Mouse (Mus musculus) neural tube, embryonic 12.5 days (tissue): ENCODE results near the gene Plin5. TPM values are rescaled to one million over a fixed set of nuclear protein-coding genes. Genes with fewer than 3 reads are reported as not detected.
"Not testable (repeated sequence)": the region's sequence is repeated elsewhere in the genome, so short reads cannot be mapped to it uniquely, and the experiment has no call there.

Source experiments
- ATAC-seq: fragments of 200-750 bp; cut with Nextera tagmentation; 2 replicates; pipeline ENCODE4 v1.8.0; 2017; ENCODE audit warnings: low read depth, mild to moderate bottlenecking, moderate TSS enrichment, moderate library complexity; ENCODE audit not compliant: low FRiP score
- H3K27ac ChIP-seq: fragments of 300-500 bp; sonication (generic); 2 replicates; pipeline ENCODE4 v1.5.1; 2016
- H3K27me3 ChIP-seq: fragments of 300-500 bp; sonication (generic); replicated peaks from 2 replicates; pipeline ENCODE4 v1.6.1; 2016; ENCODE audit warnings: mild to moderate bottlenecking
- H3K36me3 ChIP-seq: fragments of 300-500 bp; sonication (generic); 2 replicates; pipeline ENCODE4 v1.6.1; 2016; ENCODE audit warnings: mild to moderate bottlenecking
- H3K4me1 ChIP-seq: fragments of 300-500 bp; sonication (generic); 2 replicates; pipeline ENCODE4 v1.6.1; 2016
- H3K4me2 ChIP-seq: fragments of 300-500 bp; sonication (generic); replicated peaks from 2 replicates; pipeline ENCODE4 v1.6.1; 2016; ENCODE audit warnings: mild to moderate bottlenecking
- H3K4me3 ChIP-seq: fragments of 300-500 bp; sonication (generic); 2 replicates; pipeline ENCODE4 v1.5.1; 2016
- H3K9ac ChIP-seq: fragments of 300-500 bp; sonication (generic); 2 replicates; pipeline ENCODE4 v1.6.1; 2016; ENCODE audit warnings: mild to moderate bottlenecking
- H3K9me3 ChIP-seq: fragments of 300-500 bp; sonication (generic); 2 replicates; pipeline ENCODE4 v1.6.1; 2016; ENCODE audit warnings: mild to moderate bottlenecking
- WGBS: fragments of 180-500 bp; shearing (Covaris S2); methylation state at CpG from one replicate; pipeline ENCODE4 v1.1.7; 2016; 5-methylcytosine and 5-hydroxymethylcytosine counted together
- polyA plus RNA-seq: library from polyadenylated mRNA; unstranded; fragments of >200 nt; fragmentation: Nextera tagmentation; extraction: Ambion mirVana; gene quantifications from 2 replicates; pipeline ENCODE4 v1.2.1, GENCODE M21; 2016

Gene Plin5
- polyA plus RNA-seq, 1 experiment from 2014 or later = 0.30 TPM

DNA sequence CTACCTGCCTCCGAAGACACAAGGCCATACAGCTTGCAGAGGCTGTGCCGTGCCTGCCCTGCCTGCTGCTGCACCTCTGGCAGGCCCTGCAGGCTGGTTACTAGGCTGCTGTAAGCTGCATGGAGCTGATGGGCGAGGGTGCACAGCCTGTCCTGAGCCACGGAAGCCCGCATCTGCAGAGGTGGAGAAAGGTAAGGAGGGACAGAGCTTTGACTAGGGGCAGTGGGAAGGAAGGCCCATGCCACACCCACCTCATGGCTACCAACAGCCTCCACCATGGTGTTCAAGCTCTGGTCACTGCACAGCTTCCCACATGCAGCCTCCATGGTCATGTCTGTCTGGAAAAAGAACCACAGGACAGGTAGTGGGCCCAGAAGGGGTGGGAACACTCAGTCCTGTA is 15.2 kb downstream of the Plin5 start:
- Histone ChIP-seq H3K36me3 (peaks cover 68% of the 10 kb centered on the region), H3K27ac (no peak overlapping the region)

DNA sequence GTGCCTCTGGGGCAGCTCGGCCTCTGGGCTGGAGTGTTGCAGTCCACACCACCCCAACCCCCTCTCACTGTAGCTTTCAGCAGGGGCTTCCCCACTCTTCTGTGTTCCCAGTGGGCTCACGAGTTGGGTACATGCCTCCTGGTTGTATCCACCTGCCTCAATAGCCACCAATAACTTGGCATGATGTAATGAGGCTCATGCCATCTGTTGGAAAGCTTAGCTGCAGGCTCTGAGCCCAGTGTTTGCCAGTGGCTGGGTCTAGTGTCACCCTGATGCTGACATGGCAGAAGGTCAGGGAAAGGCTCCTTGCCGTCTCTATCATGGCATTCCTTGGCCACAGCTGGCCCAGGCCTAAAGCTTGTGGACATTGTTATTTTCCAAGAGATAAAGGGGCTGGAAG is 16.6 kb downstream of the Plin5 start:
- Histone ChIP-seq H3K4me1 (no peaks in the 10 kb centered on the region), H3K27me3 (no peaks in the 10 kb centered on the region), H3K4me2 (no peak overlapping the region), H3K9me3 (no peaks in the 10 kb centered on the region), H3K27ac (no peak overlapping the region), H3K4me3 (no peak overlapping the region), H3K36me3 (peaks cover 81% of the 10 kb centered on the region), H3K9ac (no peak overlapping the region)
- 96% methylated on average over 3 of the region's 3 CpGs for WGBS
- ATAC-seq = no peak

More for the DNA sequence above, 15.2 kb downstream of the Plin5 start:
- H3K4me3 ChIP-seq = no peak overlapping the region
- no peaks in the 10 kb centered on the region for H3K9me3 ChIP-seq
- H3K27me3 ChIP-seq = no peaks in the 10 kb centered on the region
- H3K4me2 ChIP-seq = no peak overlapping the region
- no peak overlapping the region for H3K9ac ChIP-seq
- H3K4me1 ChIP-seq = no peaks in the 10 kb centered on the region
- ATAC-seq = no peak
- 92% methylated on average over 5 of the region's 5 CpGs for WGBS

DNA sequence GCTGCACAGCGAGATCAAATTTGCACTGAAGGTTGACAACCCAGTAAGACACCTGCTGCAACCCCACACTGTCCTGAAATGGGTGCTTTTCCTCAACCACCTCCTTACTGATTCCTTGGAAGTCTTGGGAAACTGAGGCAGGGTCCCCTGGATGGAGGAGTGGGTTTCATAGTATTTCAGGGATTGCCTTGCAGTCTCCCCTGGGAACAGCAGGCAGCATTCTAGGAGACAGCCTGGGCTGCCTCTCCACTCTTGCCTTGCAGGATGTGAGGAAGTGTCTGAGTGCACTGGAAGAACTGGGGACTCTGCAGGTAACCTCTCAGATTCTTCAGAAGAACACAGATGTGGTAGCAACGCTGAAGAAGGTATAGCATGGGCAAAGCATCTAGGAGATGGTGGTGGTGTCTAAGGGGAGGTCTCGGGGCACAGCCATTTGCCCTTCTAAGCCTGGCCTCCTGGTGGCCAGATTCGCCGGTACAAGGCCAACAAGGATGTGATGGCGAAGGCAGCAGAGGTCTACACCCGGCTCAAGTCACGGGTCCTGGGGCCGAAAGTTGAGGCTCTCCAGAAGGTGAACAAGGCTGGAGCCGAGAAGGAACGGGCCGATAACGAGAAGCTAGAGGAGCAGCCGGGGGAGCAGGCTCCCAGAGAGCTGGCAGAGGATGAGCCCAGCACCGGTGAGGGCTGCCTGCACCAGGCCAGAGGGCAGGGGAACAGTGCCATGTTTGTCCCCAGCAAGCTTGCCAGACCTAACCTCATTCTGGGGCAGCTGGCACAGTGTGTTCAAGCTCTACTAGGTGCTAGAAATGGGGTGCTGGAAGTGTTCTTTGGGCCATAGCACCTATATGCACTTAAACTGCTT is 18.5 kb downstream of the Plin5 start:
- H3K27ac ChIP-seq = no peak overlapping the region
- 91% methylated on average over 15 of the region's 15 CpGs for WGBS
- H3K4me1 ChIP-seq = no peaks in the 10 kb centered on the region
- no peak for ATAC-seq
- H3K9me3 ChIP-seq = no peaks in the 10 kb centered on the region
- no peak overlapping the region for H3K4me2 ChIP-seq
- no peak overlapping the region for H3K9ac ChIP-seq
- no peaks in the 10 kb centered on the region for H3K27me3 ChIP-seq
- peaks cover 93% of the 10 kb centered on the region for H3K36me3 ChIP-seq
- H3K4me3 ChIP-seq = no peak overlapping the region

DNA sequence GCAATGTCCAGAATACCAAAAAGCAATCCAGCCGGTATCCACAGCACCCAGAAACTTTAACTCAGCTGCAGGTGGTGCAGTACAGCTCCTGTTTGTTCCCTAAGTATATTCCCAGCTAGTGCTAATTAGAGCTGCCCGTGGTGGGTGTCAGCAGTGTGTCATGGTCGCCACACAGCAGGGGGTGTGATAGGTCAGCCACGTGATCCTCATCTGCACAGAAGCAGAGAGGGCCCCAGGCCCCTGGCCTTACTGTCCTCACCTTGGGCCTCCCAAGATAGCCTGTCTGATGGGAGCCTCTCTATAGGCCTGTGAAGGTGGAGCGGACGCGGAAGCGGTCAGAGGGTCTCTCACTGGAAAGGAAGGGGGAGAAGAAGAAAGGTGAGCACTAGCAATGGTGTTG is 19.2 kb downstream of the Plin5 start:
- WGBS = 95% methylated on average over 8 of the region's 8 CpGs
- Histone ChIP-seq H3K27ac (no peak overlapping the region), H3K4me2 (no peak overlapping the region), H3K4me1 (no peaks in the 10 kb centered on the region), H3K9ac (no peak overlapping the region), H3K27me3 (no peaks in the 10 kb centered on the region), H3K4me3 (no peak overlapping the region), H3K36me3 (peaks cover 92% of the 10 kb centered on the region), H3K9me3 (no peaks in the 10 kb centered on the region)
- no peak for ATAC-seq

DNA sequence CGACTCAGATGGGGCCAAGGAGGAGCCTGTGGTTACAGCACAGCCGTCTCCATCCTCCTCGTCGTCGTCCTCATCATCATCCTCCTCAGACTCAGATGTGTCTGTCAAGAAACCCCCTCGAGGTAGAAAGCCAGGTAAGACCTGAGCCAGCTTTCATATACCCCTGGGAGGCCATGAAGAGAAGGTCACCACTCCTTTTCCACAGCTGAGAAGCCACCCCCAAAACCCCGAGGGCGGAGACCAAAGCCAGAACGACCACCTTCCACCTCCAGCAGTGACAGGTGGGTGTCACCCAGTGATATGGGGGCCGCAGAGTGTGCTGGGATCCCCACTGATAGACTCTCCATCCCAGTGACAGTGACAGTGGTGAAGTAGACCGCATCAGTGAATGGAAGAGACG is 20.5 kb downstream of the Plin5 start:
- no peak overlapping the region for H3K9ac ChIP-seq
- H3K9me3 ChIP-seq = no peaks in the 10 kb centered on the region
- H3K4me3 ChIP-seq = no peak overlapping the region
- no peak overlapping the region for H3K27ac ChIP-seq
- H3K4me2 ChIP-seq = no peak overlapping the region
- H3K4me1 ChIP-seq = no peaks in the 10 kb centered on the region
- H3K27me3 ChIP-seq = no peaks in the 10 kb centered on the region
- WGBS = 92% methylated on average over 12 of the region's 12 CpGs
- H3K36me3 ChIP-seq = peaks cover 86% of the 10 kb centered on the region
- no peak for ATAC-seq

DNA sequence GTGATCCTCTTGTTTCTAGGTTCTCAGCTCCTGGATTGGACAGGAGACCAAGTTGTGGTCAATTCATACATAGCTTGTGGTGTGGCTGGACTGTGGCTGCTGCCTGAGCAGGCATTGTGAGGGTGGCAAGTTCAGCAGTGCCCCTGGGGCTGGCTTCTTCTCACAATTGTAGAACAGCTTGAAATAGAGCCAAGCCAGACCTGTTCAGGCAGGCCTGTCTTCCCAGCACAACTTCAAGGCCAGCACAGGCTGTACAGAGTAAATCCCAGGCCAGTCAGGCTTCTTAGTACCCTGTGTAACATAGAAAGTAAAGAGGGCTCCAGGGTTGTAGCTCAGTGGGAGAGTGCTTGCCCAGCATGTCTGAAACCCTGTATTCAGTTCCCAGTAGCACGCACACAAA is 24.6 kb downstream of the Plin5 start:
- peaks cover 69% of the 10 kb centered on the region for H3K36me3 ChIP-seq
- H3K4me2 ChIP-seq = no peak overlapping the region
- WGBS = 94% methylated on average over 1 of the region's 1 CpGs
- no peak overlapping the region for H3K27ac ChIP-seq
- no peaks in the 10 kb centered on the region for H3K4me1 ChIP-seq
- no peaks in the 10 kb centered on the region for H3K9me3 ChIP-seq
- no peak overlapping the region for H3K4me3 ChIP-seq
- ATAC-seq = no peak
- no peaks in the 10 kb centered on the region for H3K27me3 ChIP-seq
- H3K9ac ChIP-seq = no peak overlapping the region

DNA sequence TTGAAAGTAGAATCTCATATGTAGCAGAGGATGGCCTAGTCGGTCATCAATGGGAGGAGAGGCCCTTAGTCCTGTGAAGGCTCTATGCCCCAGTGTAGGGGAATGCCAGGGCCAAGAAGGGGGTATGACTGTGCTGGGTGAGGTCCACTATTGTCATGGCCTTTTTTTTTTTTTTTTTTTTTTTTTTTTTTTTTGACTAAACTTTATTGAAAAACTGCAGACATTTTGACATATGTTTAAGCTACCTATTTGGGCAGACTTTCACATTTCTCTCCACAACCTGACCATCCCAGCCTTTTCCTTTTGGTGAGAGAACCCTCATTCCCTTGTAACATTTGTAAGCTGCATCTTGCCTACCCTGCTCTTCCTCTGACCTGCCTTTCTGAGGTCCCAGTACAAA is 25.1 kb downstream of the Plin5 start:
- H3K9ac ChIP-seq = no peak overlapping the region
- H3K27ac ChIP-seq = no peak overlapping the region
- H3K4me1 ChIP-seq = no peaks in the 10 kb centered on the region
- no peak overlapping the region for H3K4me3 ChIP-seq
- WGBS = 89% methylated on average over 1 of the region's 1 CpGs
- ATAC-seq = no peak
- H3K36me3 ChIP-seq = peaks cover 64% of the 10 kb centered on the region
- H3K27me3 ChIP-seq = no peaks in the 10 kb centered on the region
- H3K9me3 ChIP-seq = no peaks in the 10 kb centered on the region
- H3K4me2 ChIP-seq = no peak overlapping the region

DNA sequence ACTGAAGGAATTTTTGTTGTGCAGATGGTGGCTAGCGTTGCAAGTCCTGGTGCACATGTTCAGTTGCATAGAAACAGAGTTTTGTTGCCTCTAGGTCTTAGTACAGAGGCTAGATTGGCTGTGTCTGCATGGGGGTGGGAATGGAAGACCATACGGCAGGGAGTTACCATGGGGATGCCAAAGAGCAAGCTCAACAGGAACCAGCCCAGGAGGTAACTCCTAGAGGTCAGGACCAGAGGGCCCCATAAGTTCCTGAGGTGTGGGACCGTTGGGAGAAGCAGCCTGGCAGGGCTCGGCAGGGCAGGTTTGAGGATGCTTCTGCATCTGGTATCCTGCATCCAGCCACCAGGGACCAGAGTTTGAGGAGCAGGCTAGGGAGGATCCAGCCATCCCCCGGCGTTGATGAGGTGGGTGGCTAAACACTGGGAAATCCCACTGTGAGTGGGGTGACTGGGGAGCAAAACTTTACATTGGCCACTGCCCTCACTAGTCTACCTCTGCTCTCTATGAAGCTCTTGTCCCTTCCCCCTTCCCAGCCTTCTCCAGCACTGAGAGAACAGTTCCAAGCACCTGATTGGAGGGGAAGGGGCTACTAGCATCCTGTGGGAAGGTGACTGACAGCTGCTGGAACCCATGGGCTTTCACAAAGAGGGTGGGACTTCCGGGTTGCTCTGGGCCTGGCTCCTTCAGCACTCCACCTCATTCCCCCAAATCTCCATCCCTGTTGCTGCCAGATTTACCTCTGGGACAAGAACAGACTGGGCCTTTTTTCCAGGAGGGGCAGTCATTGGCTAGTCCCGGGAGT is 36.4 kb downstream of the Plin5 start:
- Histone ChIP-seq H3K4me3 (peak overlapping the region; percentile 90), H3K27me3 (no peaks in the 10 kb centered on the region), H3K4me1 (peaks cover 25% of the 10 kb centered on the region), H3K36me3 (peaks cover 21% of the 10 kb centered on the region), H3K9ac (peak overlapping the region; percentile 88), H3K27ac (no peak overlapping the region), H3K4me2 (peak overlapping the region; percentile 96), H3K9me3 (no peaks in the 10 kb centered on the region)
- peak; percentile 25 for ATAC-seq
- 9% methylated on average over 8 of the region's 8 CpGs for WGBS

DNA sequence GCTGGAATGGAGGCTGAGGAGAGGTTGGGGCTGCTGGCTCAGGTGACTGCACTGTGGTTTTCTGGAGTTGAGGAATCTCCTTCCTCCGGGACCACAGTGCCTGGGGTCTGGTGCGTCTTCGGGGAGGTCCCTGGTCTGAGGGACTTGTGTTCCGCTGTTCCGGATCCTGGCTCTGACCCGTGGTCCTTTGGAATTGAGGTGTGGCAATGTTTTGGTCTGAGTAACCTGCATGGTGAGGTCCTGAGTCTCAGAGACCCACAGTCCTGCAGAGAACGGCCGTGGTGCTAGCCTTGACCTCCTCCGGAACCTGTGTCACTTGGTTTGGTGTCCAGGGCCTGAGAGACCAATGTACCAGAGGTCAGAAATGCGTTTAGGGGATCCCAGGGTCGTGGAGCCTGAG is 37.5 kb downstream of the Plin5 start:
- Histone ChIP-seq H3K4me3 (peak overlapping the region; percentile 90), H3K4me1 (peaks cover 33% of the 10 kb centered on the region), H3K9ac (peak overlapping the region; percentile 88), H3K9me3 (no peaks in the 10 kb centered on the region), H3K36me3 (peaks cover 16% of the 10 kb centered on the region), H3K27ac (peak overlapping the region; percentile 57; the same call in 1 of the 2 replicates), H3K4me2 (peak overlapping the region; percentile 96), H3K27me3 (no peaks in the 10 kb centered on the region)
- WGBS = 4% methylated on average over 11 of the region's 11 CpGs
- no peak; the same call in 1 of the 2 replicates for ATAC-seq

DNA sequence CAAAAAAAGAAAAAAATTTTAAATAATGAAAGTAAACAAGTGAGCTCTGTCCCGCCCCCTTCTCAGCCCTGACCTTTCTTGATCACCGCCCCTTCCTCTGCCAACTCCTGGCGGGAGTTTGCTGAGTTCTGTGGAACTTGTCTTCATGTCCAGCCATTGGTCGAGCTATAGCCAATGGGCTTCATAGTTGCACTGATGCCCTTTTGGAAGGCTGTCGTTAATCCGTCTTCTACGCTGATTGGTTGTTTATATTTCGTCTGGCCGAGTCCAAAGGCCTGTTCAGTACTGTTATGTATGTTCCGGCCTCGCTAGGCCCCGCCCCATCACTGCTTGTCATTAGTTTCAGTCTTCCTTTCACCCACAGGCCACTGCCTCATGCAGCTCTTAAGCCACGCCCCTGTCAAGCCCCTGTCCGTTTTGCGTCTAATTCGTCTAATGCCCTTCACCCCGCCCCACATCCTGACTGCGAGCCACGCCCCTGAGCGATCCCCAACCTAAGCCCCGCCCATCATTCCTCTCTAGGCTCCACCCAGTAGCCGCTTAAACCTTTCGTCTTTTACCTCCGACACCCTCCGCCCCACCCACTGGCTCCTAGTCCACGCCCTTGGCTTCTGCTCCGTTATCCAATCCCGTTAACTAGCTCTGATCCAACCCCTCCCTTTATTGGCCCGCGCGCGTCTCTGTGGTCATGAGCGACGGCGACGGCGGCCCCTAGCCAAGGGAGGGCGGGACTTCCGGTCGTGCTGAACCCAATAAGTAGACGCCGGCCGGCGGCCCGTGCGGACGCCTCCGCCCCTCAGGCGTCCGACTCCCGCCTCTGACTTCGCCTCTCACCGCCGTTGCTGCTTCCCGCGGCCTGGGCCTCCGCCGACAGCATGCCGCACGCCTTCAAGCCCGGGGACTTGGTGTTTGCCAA is 38.3 kb downstream of the Plin5 start, which contains the start of gene Hdgfl2:
Gene Hdgfl2 (plus strand): TSS at position 755 of the 916 bp plus-strand sequence.
- H3K36me3 ChIP-seq = peaks cover 12% of the 10 kb centered on the region
- H3K4me3 ChIP-seq = peak within 1 kb of the TSS; percentile 90
- no peaks in the 10 kb centered on the region for H3K27me3 ChIP-seq
- H3K9ac ChIP-seq = peak within 1 kb of the TSS; percentile 88
- peak within 1 kb of the TSS; percentile 96 for H3K4me2 ChIP-seq
- peak within 1 kb of the TSS; percentile 57; the same call in 1 of the 2 replicates for H3K27ac ChIP-seq
- ATAC-seq = peak; percentile 93
- WGBS = under 1% methylated on average over 61 of the region's 61 CpGs
- H3K4me1 ChIP-seq = peaks cover 38% of the 10 kb centered on the region
- H3K9me3 ChIP-seq = no peaks in the 10 kb centered on the region

DNA sequence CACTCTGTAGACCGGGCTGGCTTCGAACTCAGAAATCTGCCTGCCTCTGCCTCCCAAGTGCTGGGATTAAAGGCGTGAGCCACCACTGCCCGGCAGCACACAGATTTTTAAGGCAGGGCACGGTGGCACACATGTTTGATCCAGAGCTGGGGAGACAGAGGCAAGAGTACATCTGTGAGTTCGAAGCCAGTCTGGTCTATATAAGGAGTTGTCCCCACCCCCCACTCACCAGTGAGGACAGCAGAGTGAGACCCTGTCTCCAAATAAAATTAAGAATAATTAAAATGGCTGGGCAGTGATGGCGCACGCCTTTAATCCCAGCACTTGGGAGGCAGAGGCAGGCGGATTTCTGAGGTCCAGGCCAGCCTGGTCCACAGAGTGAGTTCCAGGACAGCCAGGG is 39.0 kb downstream of the Plin5 start:
- not testable (repeated sequence) for H3K9me3 ChIP-seq, H3K4me3 ChIP-seq, H3K27me3 ChIP-seq, H3K9ac ChIP-seq, H3K27ac ChIP-seq, H3K36me3 ChIP-seq, ATAC-seq
- 65% methylated on average over 9 of the region's 9 CpGs for WGBS
- peak overlapping the region; percentile 96 for H3K4me2 ChIP-seq
- peaks cover 44% of the 10 kb centered on the region for H3K4me1 ChIP-seq
